Mouse (Mus musculus): ENCODE data around the gene Xpnpep3. TPM values are rescaled to one million over a fixed set of nuclear protein-coding genes. Genes with fewer than 3 reads are reported as not detected.
"Not testable (repeated sequence)": the region's sequence is repeated elsewhere in the genome, so short reads cannot be mapped to it uniquely, and the experiment has no call there.

Xpnpep3 gene
- polyA plus RNA-seq, 1 experiment from 2014 or later: 12.9 TPM

GRCm38 (mm10) chr15:81405008-81405407 lies 5.1 kb downstream of the Xpnpep3 start:
- ATAC-seq (ENCODE audit: insufficient number of reproducible peaks, low FRiP score, low TSS enrichment, low read depth): no peak
- Histone ChIP-seq H3K27ac (replicated peaks) (no peak overlapping the region), H3K27me3 (no peaks in the 10 kb centered on the region), H3K4me1 (peaks cover 7% of the 10 kb centered on the region), H3K36me3 (no peaks in the 10 kb centered on the region), H3K9ac (no peak overlapping the region), H3K4me2 (replicated peaks) (no peak overlapping the region), H3K9me3 (replicated peaks) (no peaks in the 10 kb centered on the region), H3K4me3 (replicated peaks) (no peak overlapping the region)
- 83% methylated on average over 3 of the region's 3 CpGs for WGBS

DNA sequence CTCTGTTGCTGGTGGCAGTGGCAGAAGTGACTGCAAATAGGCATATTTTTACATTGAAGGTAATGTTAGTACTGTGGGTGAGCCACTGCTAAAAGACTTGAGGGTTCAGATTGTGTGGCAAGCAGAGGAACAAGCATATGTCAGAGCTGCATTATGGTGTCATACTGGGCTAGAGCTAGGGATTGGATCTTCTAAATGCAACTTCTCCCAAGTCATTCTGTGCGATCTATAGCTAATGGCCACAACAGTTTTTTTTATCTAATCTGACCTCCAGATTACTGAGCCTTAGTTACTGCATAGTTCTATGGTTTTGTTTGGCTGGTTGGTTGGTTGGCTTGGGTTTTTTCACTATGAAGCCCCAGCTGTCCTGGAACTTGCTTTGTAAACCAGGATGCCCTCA lies 8.3 kb downstream of the Xpnpep3 start, which contains the start of gene Dnajb7:
Gene Dnajb7 (minus strand): TSS at position 101 of the 400 bp plus-strand sequence.
- Histone ChIP-seq H3K4me1 (no peaks in the 10 kb centered on the region), H3K9ac (no peak within 1 kb of the TSS), H3K4me3 (replicated peaks) (no peak within 1 kb of the TSS), H3K27me3 (no peaks in the 10 kb centered on the region), H3K27ac (replicated peaks) (no peak within 1 kb of the TSS), H3K36me3 (no peaks in the 10 kb centered on the region), H3K9me3 (replicated peaks) (no peaks in the 10 kb centered on the region), H3K4me2 (replicated peaks) (no peak within 1 kb of the TSS)
- 96% methylated on average over 1 of the region's 1 CpGs for WGBS
- no peak for ATAC-seq (ENCODE audit: insufficient number of reproducible peaks, low FRiP score, low TSS enrichment, low read depth)

- H3K4me3 ChIP-seq (replicated peaks): peak overlapping the region; percentile 38
- H3K36me3 ChIP-seq; H3K9me3 ChIP-seq (replicated peaks); H3K27me3 ChIP-seq; H3K4me1 ChIP-seq; H3K27ac ChIP-seq (replicated peaks); H3K9ac ChIP-seq: not testable (repeated sequence)
- peak overlapping the region; percentile 53 for H3K4me2 ChIP-seq (replicated peaks)
- 1% methylated on average over 22 of the region's 22 CpGs for WGBS
- peak; percentile 67; the same call in 1 of the 2 replicates for ATAC-seq (ENCODE audit: insufficient number of reproducible peaks, low FRiP score, low TSS enrichment, low read depth)
These were observed 16.9 kb downstream of the Xpnpep3 start for GRCm38 (mm10) chr15:81416763-81417310.

- H3K9me3 ChIP-seq (replicated peaks): no peaks in the 10 kb centered on the region
- WGBS: 86% methylated on average over 4 of the region's 4 CpGs
- H3K27ac ChIP-seq (replicated peaks): no peak overlapping the region
- no peak overlapping the region for H3K4me2 ChIP-seq (replicated peaks)
- no peak overlapping the region for H3K9ac ChIP-seq
- H3K27me3 ChIP-seq: no peaks in the 10 kb centered on the region
- H3K4me1 ChIP-seq: peaks cover 8% of the 10 kb centered on the region; the same call in 1 of the 2 replicates
- no peak overlapping the region for H3K4me3 ChIP-seq (replicated peaks)
- ATAC-seq (ENCODE audit: insufficient number of reproducible peaks, low FRiP score, low TSS enrichment, low read depth): no peak
- peaks cover 4% of the 10 kb centered on the region; the same call in 1 of the 2 replicates for H3K36me3 ChIP-seq
These were observed 18.1 kb downstream of the Xpnpep3 start for GRCm38 (mm10) chr15:81418065-81418464.

DNA sequence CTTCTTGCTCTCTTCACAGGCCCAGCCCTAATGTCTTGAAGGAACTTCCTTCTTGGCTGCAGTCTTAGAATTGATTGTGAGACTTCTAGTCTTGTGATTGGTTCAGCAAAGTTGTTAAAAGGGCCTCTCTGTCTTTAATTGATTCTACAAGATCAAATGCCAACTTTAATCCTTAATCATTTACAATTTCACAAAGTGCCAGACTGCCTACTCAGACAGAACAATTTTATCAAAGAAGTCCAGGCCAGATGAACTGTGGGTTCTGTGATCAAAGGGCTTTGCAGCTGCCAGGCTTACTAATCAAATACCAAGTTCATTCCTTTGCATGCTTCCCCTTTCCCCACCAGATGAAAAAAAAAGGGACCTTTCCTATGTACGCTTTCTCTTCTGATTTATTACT lies 21.5 kb downstream of the Xpnpep3 start:
- 57% methylated on average over 1 of the region's 1 CpGs for WGBS
- ATAC-seq (ENCODE audit: insufficient number of reproducible peaks, low FRiP score, low TSS enrichment, low read depth): no peak
- Histone ChIP-seq H3K36me3 (peaks cover 4% of the 10 kb centered on the region; the same call in 1 of the 2 replicates), H3K4me2 (replicated peaks) (no peak overlapping the region), H3K4me1 (peaks cover 7% of the 10 kb centered on the region; the same call in 1 of the 2 replicates), H3K9me3 (replicated peaks) (no peaks in the 10 kb centered on the region), H3K27me3 (no peaks in the 10 kb centered on the region), H3K27ac (replicated peaks) (no peak overlapping the region), H3K9ac (no peak overlapping the region), H3K4me3 (replicated peaks) (no peak overlapping the region)

GRCm38 (mm10) chr15:81422156-81422681 lies 22.3 kb downstream of the Xpnpep3 start:
- Histone ChIP-seq H3K27ac (replicated peaks) (no peak overlapping the region; the same call in 1 of the 2 replicates), H3K4me3 (replicated peaks) (no peak overlapping the region), H3K36me3 (peaks cover 6% of the 10 kb centered on the region; the same call in 1 of the 2 replicates), H3K9ac (no peak overlapping the region), H3K9me3 (replicated peaks) (no peaks in the 10 kb centered on the region), H3K4me2 (replicated peaks) (no peak overlapping the region), H3K27me3 (no peaks in the 10 kb centered on the region), H3K4me1 (no peaks in the 10 kb centered on the region)
- 62% methylated on average over 7 of the region's 7 CpGs for WGBS
- ATAC-seq (ENCODE audit: insufficient number of reproducible peaks, low FRiP score, low TSS enrichment, low read depth): no peak

- no peak overlapping the region for H3K9ac ChIP-seq
- 85% methylated on average over 3 of the region's 3 CpGs for WGBS
- H3K4me1 ChIP-seq: no peaks in the 10 kb centered on the region
- H3K36me3 ChIP-seq: peaks cover 19% of the 10 kb centered on the region
- no peak overlapping the region for H3K27ac ChIP-seq (replicated peaks)
- ATAC-seq (ENCODE audit: insufficient number of reproducible peaks, low FRiP score, low TSS enrichment, low read depth): no peak
- no peak overlapping the region for H3K4me3 ChIP-seq (replicated peaks)
- H3K27me3 ChIP-seq: no peaks in the 10 kb centered on the region
- no peak overlapping the region for H3K4me2 ChIP-seq (replicated peaks)
- no peaks in the 10 kb centered on the region for H3K9me3 ChIP-seq (replicated peaks)
These were observed 25.4 kb downstream of the Xpnpep3 start for GRCm38 (mm10) chr15:81425311-81425710.

DNA sequence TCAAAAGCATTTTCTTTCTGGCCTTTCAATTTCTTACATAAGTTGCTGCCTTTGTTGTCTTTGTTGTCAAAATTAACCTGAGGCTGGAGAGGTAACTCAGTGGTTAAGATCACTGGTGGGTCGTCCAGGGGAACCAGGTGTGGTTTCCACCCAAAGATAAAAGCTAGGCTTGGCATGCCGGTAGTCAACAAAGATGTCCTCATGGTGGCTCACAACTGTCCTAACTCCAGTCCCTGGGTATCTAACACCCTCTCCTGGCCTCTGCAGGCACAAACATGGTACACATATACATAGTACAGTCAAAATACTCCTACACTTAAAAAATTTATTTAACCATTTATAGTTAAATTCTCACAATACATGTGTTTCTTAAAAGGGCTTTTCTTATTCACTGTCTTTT lies 28.0 kb downstream of the Xpnpep3 start:
- no peaks in the 10 kb centered on the region for H3K4me1 ChIP-seq
- 82% methylated on average over 2 of the region's 2 CpGs for WGBS
- H3K4me3 ChIP-seq (replicated peaks): no peak overlapping the region
- no peak overlapping the region for H3K9ac ChIP-seq
- H3K27me3 ChIP-seq: no peaks in the 10 kb centered on the region
- ATAC-seq (ENCODE audit: insufficient number of reproducible peaks, low FRiP score, low TSS enrichment, low read depth): no peak
- H3K9me3 ChIP-seq (replicated peaks): no peaks in the 10 kb centered on the region
- H3K36me3 ChIP-seq: peaks cover 39% of the 10 kb centered on the region
- no peak overlapping the region for H3K4me2 ChIP-seq (replicated peaks)
- no peak overlapping the region for H3K27ac ChIP-seq (replicated peaks)

GRCm38 (mm10) chr15:81431195-81431594 lies 31.3 kb downstream of the Xpnpep3 start:
- WGBS: 93% methylated on average over 1 of the region's 1 CpGs
- H3K36me3 ChIP-seq: peaks cover 44% of the 10 kb centered on the region
- ATAC-seq (ENCODE audit: insufficient number of reproducible peaks, low FRiP score, low TSS enrichment, low read depth): no peak
- H3K27ac ChIP-seq (replicated peaks): no peak overlapping the region
- no peak overlapping the region for H3K9ac ChIP-seq
- no peaks in the 10 kb centered on the region for H3K27me3 ChIP-seq
- H3K4me2 ChIP-seq (replicated peaks): no peak overlapping the region
- H3K9me3 ChIP-seq (replicated peaks): no peaks in the 10 kb centered on the region
- no peak overlapping the region for H3K4me3 ChIP-seq (replicated peaks)
- no peaks in the 10 kb centered on the region for H3K4me1 ChIP-seq

GRCm38 (mm10) chr15:81438345-81438744 lies 38.4 kb downstream of the Xpnpep3 start:
- no peaks in the 10 kb centered on the region for H3K4me1 ChIP-seq
- no peak overlapping the region for H3K9ac ChIP-seq
- no peaks in the 10 kb centered on the region for H3K27me3 ChIP-seq
- no peaks in the 10 kb centered on the region for H3K9me3 ChIP-seq (replicated peaks)
- no peak for ATAC-seq (ENCODE audit: insufficient number of reproducible peaks, low FRiP score, low TSS enrichment, low read depth)
- H3K4me3 ChIP-seq (replicated peaks): no peak overlapping the region
- no peak overlapping the region for H3K27ac ChIP-seq (replicated peaks)
- peaks cover 32% of the 10 kb centered on the region for H3K36me3 ChIP-seq
- H3K4me2 ChIP-seq (replicated peaks): no peak overlapping the region
- 97% methylated on average over 1 of the region's 1 CpGs for WGBS

DNA sequence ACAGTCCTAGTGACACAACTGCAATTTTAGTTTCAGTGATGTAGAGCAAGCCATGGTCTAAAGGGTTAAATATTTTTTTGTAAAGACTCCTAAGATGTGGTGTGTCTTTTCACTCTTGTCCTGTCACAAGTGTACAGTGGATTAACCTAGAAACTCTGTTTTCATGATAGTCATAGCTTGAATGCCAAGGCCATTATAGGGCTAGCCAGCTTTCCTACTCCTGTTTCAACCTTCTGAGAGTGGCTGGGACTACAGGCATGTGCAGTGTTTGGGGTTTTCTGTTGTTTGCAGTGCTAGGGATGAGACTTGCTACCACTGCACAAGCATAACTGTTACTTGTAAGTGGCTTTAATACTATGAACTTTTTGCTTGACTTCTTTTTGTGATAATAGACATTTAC lies 39.3 kb downstream of the Xpnpep3 start:
- no peaks in the 10 kb centered on the region for H3K9me3 ChIP-seq (replicated peaks)
- H3K4me3 ChIP-seq (replicated peaks): no peak overlapping the region
- H3K9ac ChIP-seq: no peak overlapping the region
- H3K36me3 ChIP-seq: peaks cover 37% of the 10 kb centered on the region
- no peaks in the 10 kb centered on the region for H3K27me3 ChIP-seq
- H3K4me1 ChIP-seq: no peaks in the 10 kb centered on the region
- no peak for ATAC-seq (ENCODE audit: insufficient number of reproducible peaks, low FRiP score, low TSS enrichment, low read depth)
- H3K4me2 ChIP-seq (replicated peaks): no peak overlapping the region
- H3K27ac ChIP-seq (replicated peaks): no peak overlapping the region

GRCm38 (mm10) chr15:81448463-81448862 lies 48.5 kb downstream of the Xpnpep3 start:
- ATAC-seq (ENCODE audit: insufficient number of reproducible peaks, low FRiP score, low TSS enrichment, low read depth): no peak
- WGBS: 46% methylated on average over 3 of the region's 3 CpGs
- Histone ChIP-seq H3K27ac (replicated peaks) (no peak overlapping the region), H3K4me2 (replicated peaks) (no peak overlapping the region), H3K4me1 (no peaks in the 10 kb centered on the region), H3K9me3 (replicated peaks) (no peaks in the 10 kb centered on the region), H3K9ac (no peak overlapping the region), H3K36me3 (peaks cover 50% of the 10 kb centered on the region), H3K4me3 (replicated peaks) (no peak overlapping the region), H3K27me3 (no peaks in the 10 kb centered on the region)
